Mouse (Mus musculus) G1E (cell line): ENCODE measurements at regions not wholly inside any gene's neighbourhood (a gene's known extent, or its start where the extent isn't known, plus 50 kb on each side); places are given as distances from the start of the nearest gene placed in this dataset.
"Not testable (repeated sequence)": the region's sequence is repeated elsewhere in the genome, so short reads cannot be mapped to it uniquely, and the experiment has no call there.

Experiments
- ATAC-seq: 2 replicates; pipeline ENCODE4 v1.8.0; 2016; ENCODE audit warnings: mild to moderate bottlenecking; ENCODE audit not compliant: insufficient number of reproducible peaks, poor library complexity, low FRiP score, severe bottlenecking; ENCODE audit errors: extremely low read depth
- DNase-seq: peaks from one replicate; pipeline ENCODE4 v3.0.0; 2012; ENCODE audit warnings: low spot score
- H3K27me3 ChIP-seq: 2 replicates; pipeline ENCODE4 v1.6.1; 2012; ENCODE audit warnings: mild to moderate bottlenecking, low read length, inconsistent platforms; ENCODE audit not compliant: insufficient read depth
- H3K36me3 ChIP-seq: replicated peaks from 2 replicates; pipeline ENCODE3; 2012; ENCODE audit warnings: mild to moderate bottlenecking, inconsistent platforms
- H3K4me1 ChIP-seq: 2 replicates; pipeline ENCODE4 v1.6.1; 2012; ENCODE audit warnings: low read depth, low read length, inconsistent platforms, mixed read lengths; ENCODE audit not compliant: insufficient read depth
- H3K4me3 ChIP-seq: 2 replicates; pipeline ENCODE4 v1.5.1; 2012; ENCODE audit warnings: low read depth, mild to moderate bottlenecking, inconsistent platforms, low read length, moderate library complexity, mixed read lengths
- H3K9me3 ChIP-seq: replicated peaks from 2 replicates; pipeline ENCODE4 v1.6.1; 2012; ENCODE audit warnings: inconsistent platforms
- CTCF ChIP-seq: IDR thresholded peaks from 2 replicates; pipeline ENCODE4 v1.5.1; 2012; ENCODE audit warnings: low read depth, low read length, inconsistent platforms, mixed read lengths
- GATA1 ChIP-seq: IDR thresholded peaks from 2 replicates; pipeline ENCODE4 v1.6.1; 2012; ENCODE audit warnings: borderline replicate concordance, low read length, inconsistent platforms, mixed read lengths
- GATA2 ChIP-seq: IDR thresholded peaks from 2 replicates; pipeline ENCODE4 v1.6.1; 2012; ENCODE audit warnings: low read depth, low read length, inconsistent platforms, borderline replicate concordance
- POLR2AphosphoS5 ChIP-seq: IDR thresholded peaks from 2 replicates; pipeline ENCODE4 v1.6.1; 2012; ENCODE audit warnings: low read depth, low read length, inconsistent platforms; ENCODE audit not compliant: insufficient replicate concordance
- TAL1 ChIP-seq: conservative IDR thresholded peaks from 2 replicates; pipeline ENCODE4 v1.6.1; 2012; ENCODE audit warnings: low read depth, low read length, inconsistent platforms, mixed read lengths

- Histone ChIP-seq H3K4me3 (no peak overlapping the region), H3K27me3 (no peaks in the 10 kb centered on the region), H3K4me1 (no peaks in the 10 kb centered on the region), H3K9me3 (peaks cover 68% of the 10 kb centered on the region), H3K36me3 (no peaks in the 10 kb centered on the region)
- ATAC-seq = no peak
- TF ChIP-seq GATA1 (no peak), GATA2 (no peak), POLR2AphosphoS5 (no peak), CTCF (no peak), TAL1 (no peak)
- DNase-seq = no peak
These were observed 141.8 kb downstream of the Katnal1 start for GRCm38 (mm10) chr5:148787270-148787669.

DNA sequence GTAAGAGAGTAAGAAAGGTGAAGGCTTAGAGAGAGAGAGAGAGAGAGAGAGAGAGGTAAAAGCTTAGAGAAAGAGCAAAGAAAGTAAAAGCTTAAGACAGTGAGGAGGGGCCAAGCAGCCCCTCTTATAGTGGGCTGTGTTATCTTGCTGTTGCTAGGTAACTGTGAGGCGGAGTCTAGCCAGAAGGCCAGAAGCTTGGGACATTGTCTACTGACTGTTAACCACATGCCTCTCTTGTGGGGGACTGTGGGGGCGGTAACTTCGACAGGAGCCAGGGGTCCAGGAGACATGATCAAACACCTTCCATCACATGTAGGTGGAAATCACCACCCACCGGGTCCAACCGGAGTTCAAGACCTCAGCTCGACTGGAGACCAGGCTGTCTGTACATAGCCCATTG lies 148.0 kb downstream of the Katnal1 start:
- DNase-seq, H3K36me3 ChIP-seq, H3K4me3 ChIP-seq, H3K27me3 ChIP-seq, H3K4me1 ChIP-seq, ATAC-seq: not testable (repeated sequence)
- H3K9me3 ChIP-seq = peaks cover 59% of the 10 kb centered on the region

- no peaks in the 10 kb centered on the region for H3K27me3 ChIP-seq
- peaks cover 58% of the 10 kb centered on the region for H3K9me3 ChIP-seq
- H3K36me3 ChIP-seq = no peaks in the 10 kb centered on the region
- ATAC-seq (no peak), DNase-seq (no peak)
- H3K4me3 ChIP-seq = no peak overlapping the region
- H3K4me1 ChIP-seq = no peaks in the 10 kb centered on the region
- TF ChIP-seq TAL1 (no peak), CTCF (no peak), POLR2AphosphoS5 (no peak), GATA1 (no peak)
These were observed 152.1 kb downstream of the Katnal1 start for GRCm38 (mm10) chr5:148776796-148777659.

DNA sequence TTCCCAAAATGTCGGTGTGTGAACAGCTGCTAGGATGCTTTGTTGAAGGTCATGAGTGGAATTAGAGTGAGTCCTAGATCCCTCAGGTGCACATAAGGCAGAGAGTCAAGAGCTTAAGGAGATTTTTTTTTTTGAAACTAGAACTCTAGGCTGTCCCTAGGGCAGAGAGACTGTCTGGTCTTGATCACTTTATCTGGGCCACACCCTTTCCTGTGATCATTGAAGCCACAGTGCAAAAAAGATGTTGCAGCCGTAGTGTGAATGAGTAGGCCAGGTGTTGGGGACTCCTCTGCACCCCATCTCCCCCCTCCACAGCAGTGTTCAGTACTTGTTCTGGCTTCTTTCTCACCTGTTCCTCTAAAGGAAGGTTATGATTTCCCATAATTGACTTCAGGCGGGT lies 153.9 kb downstream of the Katnal1 start:
- no peak for TF ChIP-seq GATA2
- no peak for TF ChIP-seq POLR2AphosphoS5
- no peak for TF ChIP-seq GATA1
- TF ChIP-seq TAL1 = no peak
- no peak for TF ChIP-seq CTCF
- Histone ChIP-seq H3K4me1 (no peaks in the 10 kb centered on the region), H3K27me3 (no peaks in the 10 kb centered on the region), H3K4me3 (no peak overlapping the region), H3K36me3 (no peaks in the 10 kb centered on the region), H3K9me3 (peaks cover 58% of the 10 kb centered on the region)
- DNase-seq = no peak
- no peak for ATAC-seq

GRCm38 (mm10) chr5:148774446-148774845 lies 154.7 kb downstream of the Katnal1 start:
- TF ChIP-seq TAL1 (no peak), GATA2 (no peak), GATA1 (no peak), CTCF (no peak), POLR2AphosphoS5 (no peak)
- H3K36me3 ChIP-seq = no peaks in the 10 kb centered on the region
- no peak for ATAC-seq
- no peaks in the 10 kb centered on the region for H3K27me3 ChIP-seq
- DNase-seq = no peak
- no peak overlapping the region for H3K4me3 ChIP-seq
- no peaks in the 10 kb centered on the region for H3K4me1 ChIP-seq
- H3K9me3 ChIP-seq = peaks cover 56% of the 10 kb centered on the region

- TF ChIP-seq TAL1 (no peak), GATA2 (no peak), GATA1 (no peak), POLR2AphosphoS5 (no peak), CTCF (no peak)
- peaks cover 59% of the 10 kb centered on the region for H3K9me3 ChIP-seq
- H3K27me3 ChIP-seq = no peaks in the 10 kb centered on the region
- no peaks in the 10 kb centered on the region for H3K4me1 ChIP-seq
- ATAC-seq (no peak), DNase-seq (no peak)
- H3K36me3 ChIP-seq = no peaks in the 10 kb centered on the region
- H3K4me3 ChIP-seq = no peak overlapping the region
These were observed 159.7 kb downstream of the Katnal1 start for GRCm38 (mm10) chr5:148769452-148769851.
